Mouse (Mus musculus) monocyte, adult 5-6 weeks (primary cell): ENCODE results near the gene 4833439L19Rik. TPM values are rescaled to one million over a fixed set of nuclear protein-coding genes. Genes with fewer than 3 reads are reported as not detected.
A peak's percentile ranks its signal among the peaks of the same experiment; 100 is the strongest.
"Not testable (repeated sequence)": the region's sequence is repeated elsewhere in the genome, so short reads cannot be mapped to it uniquely, and the experiment has no call there.

Source experiments
- ATAC-seq: fragments of 153-309, 156-312 bp; replicated peaks from 2 replicates; pipeline ENCODE4 v1.8.0; 2017; ENCODE audit warnings: mild to moderate bottlenecking; ENCODE audit not compliant: low TSS enrichment, insufficient number of reproducible peaks, severe bottlenecking, poor library complexity, low FRiP score
- total RNA-seq: library from RNA; stranded (forward); fragments of 200-1000, 200-491, 200-594 nt; gene quantifications from 3 replicates; pipeline ENCODE4 v1.2.3, GENCODE M21; 2017

4833439L19Rik gene
- 34.5 to 44.1 TPM (median 38.3 TPM) in 3 replicates for total RNA-seq

GRCm38 (mm10) chr13:54565201-54565581, at the start of gene 4833439L19Rik:
TSS of gene 4833439L19Rik (minus strand) at chr13:54565435.
- peak; percentile 96 for ATAC-seq

- ATAC-seq = not testable (repeated sequence)
Measured at GRCm38 (mm10) chr13:54613141-54613540, 47.9 kb upstream of the 4833439L19Rik start.

- peak; percentile 52; the same call in 1 of the 2 replicates for ATAC-seq
Measured at GRCm38 (mm10) chr13:54610972-54611754, 45.9 kb upstream of the 4833439L19Rik start, which contains the start of gene Cltb. TSS of gene Cltb (minus strand) at chr13:54611344.

GRCm38 (mm10) chr13:54610613-54610971, 45.4 kb upstream of the 4833439L19Rik start:
- no peak for ATAC-seq

GRCm38 (mm10) chr13:54609301-54609700, 44.1 kb upstream of the 4833439L19Rik start:
- no peak for ATAC-seq

GRCm38 (mm10) chr13:54608666-54609065, 43.4 kb upstream of the 4833439L19Rik start:
- no peak for ATAC-seq

- no peak for ATAC-seq
Measured at GRCm38 (mm10) chr13:54608002-54608401, 42.8 kb upstream of the 4833439L19Rik start.

- no peak for ATAC-seq
Measured at GRCm38 (mm10) chr13:54607204-54607603, 42.0 kb upstream of the 4833439L19Rik start.

- no peak for ATAC-seq
Measured at GRCm38 (mm10) chr13:54605426-54605825, 40.2 kb upstream of the 4833439L19Rik start.

- no peak for ATAC-seq
Measured at GRCm38 (mm10) chr13:54604221-54604620, 39.0 kb upstream of the 4833439L19Rik start.

GRCm38 (mm10) chr13:54603501-54603900, 38.3 kb upstream of the 4833439L19Rik start:
- ATAC-seq = no peak

GRCm38 (mm10) chr13:54602639-54603111, 37.4 kb upstream of the 4833439L19Rik start:
- ATAC-seq = no peak

- ATAC-seq = no peak
Measured at GRCm38 (mm10) chr13:54598622-54599143, 33.4 kb upstream of the 4833439L19Rik start.

- no peak for ATAC-seq
Measured at GRCm38 (mm10) chr13:54596870-54597269, 31.6 kb upstream of the 4833439L19Rik start.

- no peak for ATAC-seq
Measured at GRCm38 (mm10) chr13:54596107-54596690, 31.0 kb upstream of the 4833439L19Rik start.

- ATAC-seq = no peak
Measured at GRCm38 (mm10) chr13:54593617-54594016, 28.4 kb upstream of the 4833439L19Rik start.

GRCm38 (mm10) chr13:54591776-54592356, 26.6 kb upstream of the 4833439L19Rik start:
- no peak for ATAC-seq

- ATAC-seq = peak; percentile 98
Measured at GRCm38 (mm10) chr13:54589996-54590951, 25.0 kb upstream of the 4833439L19Rik start, which contains the start of the genes Nop16 and Higd2a. TSS of gene Nop16 (minus strand) at chr13:54590090. TSS of gene Higd2a (plus strand) at chr13:54590207.
